Mouse (Mus musculus) MEL (cell line): ENCODE results near the gene Smad9. TPM values are rescaled to one million over a fixed set of nuclear protein-coding genes. Genes with fewer than 3 reads are reported as not detected.
A peak's percentile ranks its signal among the peaks of the same experiment; 100 is the strongest.

Source experiments
- DNase-seq: peaks from one replicate; pipeline ENCODE4 v3.0.0; 2011; ENCODE audit warnings: low read depth, low spot score
- H3K27ac ChIP-seq: 2 replicates; pipeline ENCODE4 v1.5.1; 2012; ENCODE audit warnings: low read depth, mild to moderate bottlenecking, control low read depth, low read length, moderate library complexity; ENCODE audit not compliant: control insufficient read depth
- H3K27me3 ChIP-seq, 2 experiments: fragments of 150-350 bp in 1 of 2; sonication (generic) in 1 of 2; 2 replicates each; pipeline ENCODE4 v1.6.1; 2012; ENCODE audit warnings: low read length in 2 of 2, mild to moderate bottlenecking in 2 of 2, improper control_type of control experiment in 1 of 2, moderate library complexity in 1 of 2; ENCODE audit not compliant: insufficient read depth in 2 of 2, control insufficient read depth in 1 of 2
- H3K36me3 ChIP-seq, 2 experiments: 2 replicates each; pipeline ENCODE4 v1.6.1; 2012 to 2014; ENCODE audit warnings: low read length in 2 of 2, improper control_type of control experiment in 1 of 2, inconsistent platforms in 1 of 2, mild to moderate bottlenecking in 1 of 2; ENCODE audit not compliant: insufficient read depth in 2 of 2, control insufficient read depth in 1 of 2
- H3K4me1 ChIP-seq, 2 experiments: fragments of 150-350 bp in 1 of 2; sonication (generic) in 1 of 2; 2 replicates each; pipeline ENCODE4 v1.6.1; 2012; ENCODE audit warnings: low read length in 2 of 2, improper control_type of control experiment in 1 of 2, mild to moderate bottlenecking in 1 of 2; ENCODE audit not compliant: insufficient read depth in 2 of 2, control insufficient read depth in 1 of 2
- H3K4me3 ChIP-seq, 2 experiments: fragments of 150-350 bp in 1 of 2; sonication (generic) in 1 of 2; 2 replicates each; pipeline ENCODE4 v1.5.1; 2012; ENCODE audit warnings: low read depth in 2 of 2, low read length in 2 of 2, mild to moderate bottlenecking in 2 of 2, moderate library complexity in 2 of 2, control low read depth in 1 of 2, improper control_type of control experiment in 1 of 2; ENCODE audit not compliant: control insufficient read depth in 1 of 2, insufficient read depth in 1 of 2
- H3K79me2 ChIP-seq: 2 replicates; pipeline ENCODE4 v1.6.1; 2012; ENCODE audit warnings: mild to moderate bottlenecking, low read length, moderate library complexity; ENCODE audit not compliant: control insufficient read depth, poor library complexity, insufficient read depth
- H3K9ac ChIP-seq: 2 replicates; pipeline ENCODE4 v1.6.1; 2012; ENCODE audit warnings: low read depth, mild to moderate bottlenecking, control low read depth, low read length, moderate library complexity; ENCODE audit not compliant: control insufficient read depth, poor library complexity, severe bottlenecking
- H3K9me3 ChIP-seq: fragments of 150-350 bp; sonication (generic); replicated peaks from 2 replicates; pipeline ENCODE4 v1.6.1; 2012; ENCODE audit warnings: mild to moderate bottlenecking, low read length, improper control_type of control experiment, moderate library complexity; ENCODE audit not compliant: insufficient read depth
- CHD2 ChIP-seq: IDR thresholded peaks from 2 replicates; pipeline ENCODE4 v1.6.1; 2011; ENCODE audit warnings: low read length, improper control_type of control experiment
- CTCF ChIP-seq, 3 experiments: IDR thresholded peaks in 2 of 3; conservative IDR thresholded peaks in 1 of 3; 2 replicates each; pipeline ENCODE4 v1.5.1; 2011 to 2012; ENCODE audit warnings: low read length in 3 of 3, low read depth in 2 of 3, mild to moderate bottlenecking in 2 of 3, improper control_type of control experiment in 1 of 3, inconsistent platforms in 1 of 3, mixed read lengths in 1 of 3, moderate library complexity in 1 of 3; ENCODE audit not compliant: control insufficient read depth in 1 of 3, insufficient read depth in 1 of 3, poor library complexity in 1 of 3, severe bottlenecking in 1 of 3
- ELF1 ChIP-seq: IDR thresholded peaks from 2 replicates; pipeline ENCODE4 v1.6.1; 2014; ENCODE audit warnings: low read depth, mild to moderate bottlenecking, inconsistent platforms, low read length, improper control_type of control experiment, moderate library complexity
- JUND ChIP-seq: IDR thresholded peaks from 2 replicates; pipeline ENCODE4 v1.6.1; 2011; ENCODE audit warnings: low read depth, mild to moderate bottlenecking, improper control_type of control experiment, low read length
- MXI1 ChIP-seq: IDR thresholded peaks from 2 replicates; pipeline ENCODE4 v1.6.1; 2011; ENCODE audit warnings: mild to moderate bottlenecking, low read depth, low read length, improper control_type of control experiment
- MYB ChIP-seq: IDR thresholded peaks from 2 replicates; pipeline ENCODE4 v1.6.1; 2011; ENCODE audit warnings: mild to moderate bottlenecking, low read depth, low read length, improper control_type of control experiment
- POLR2A ChIP-seq, 2 experiments: IDR thresholded peaks; 2 replicates each; pipeline ENCODE4 v1.6.1; 2011 to 2012; ENCODE audit warnings: low read length in 2 of 2, mild to moderate bottlenecking in 2 of 2, control low read depth in 1 of 2, improper control_type of control experiment in 1 of 2, low read depth in 1 of 2, moderate library complexity in 1 of 2; ENCODE audit not compliant: control insufficient read depth in 1 of 2, insufficient read depth in 1 of 2, poor library complexity in 1 of 2
- POLR2AphosphoS2 ChIP-seq: IDR thresholded peaks from 2 replicates; pipeline ENCODE4 v1.6.1; 2011; ENCODE audit warnings: low read length, improper control_type of control experiment
- USF1 ChIP-seq: IDR thresholded peaks from 2 replicates; pipeline ENCODE4 v1.6.1; 2014; ENCODE audit warnings: low read depth, mild to moderate bottlenecking, inconsistent platforms, low read length, improper control_type of control experiment, moderate library complexity
- polyA plus RNA-seq, 2 experiments: library from polyadenylated mRNA; stranded (reverse) in 1 of 2; unstranded in 1 of 2; fragments of >175 nt in 1 of 2; fragments of >200 nt in 1 of 2; gene quantifications; 2 replicates each; pipeline versions ENCODE4 v1.2.1 to v1.2.4; 2012; ENCODE audit warnings: low replicate concordance in 2 of 2, low read depth in 1 of 2; ENCODE audit not compliant: insufficient read length in 2 of 2, insufficient read depth in 1 of 2, missing spikeins in 1 of 2
- total RNA-seq: library from RNA; depleted of rRNA; stranded (reverse); fragments of 300-350 nt; gene quantifications from 2 replicates; pipeline ENCODE4 v1.2.3, GENCODE M21; 2012

The Smad9 gene
- total and polyA plus RNA-seq, 3 experiments, result 0.01 TPM; not detected in 2

DNA sequence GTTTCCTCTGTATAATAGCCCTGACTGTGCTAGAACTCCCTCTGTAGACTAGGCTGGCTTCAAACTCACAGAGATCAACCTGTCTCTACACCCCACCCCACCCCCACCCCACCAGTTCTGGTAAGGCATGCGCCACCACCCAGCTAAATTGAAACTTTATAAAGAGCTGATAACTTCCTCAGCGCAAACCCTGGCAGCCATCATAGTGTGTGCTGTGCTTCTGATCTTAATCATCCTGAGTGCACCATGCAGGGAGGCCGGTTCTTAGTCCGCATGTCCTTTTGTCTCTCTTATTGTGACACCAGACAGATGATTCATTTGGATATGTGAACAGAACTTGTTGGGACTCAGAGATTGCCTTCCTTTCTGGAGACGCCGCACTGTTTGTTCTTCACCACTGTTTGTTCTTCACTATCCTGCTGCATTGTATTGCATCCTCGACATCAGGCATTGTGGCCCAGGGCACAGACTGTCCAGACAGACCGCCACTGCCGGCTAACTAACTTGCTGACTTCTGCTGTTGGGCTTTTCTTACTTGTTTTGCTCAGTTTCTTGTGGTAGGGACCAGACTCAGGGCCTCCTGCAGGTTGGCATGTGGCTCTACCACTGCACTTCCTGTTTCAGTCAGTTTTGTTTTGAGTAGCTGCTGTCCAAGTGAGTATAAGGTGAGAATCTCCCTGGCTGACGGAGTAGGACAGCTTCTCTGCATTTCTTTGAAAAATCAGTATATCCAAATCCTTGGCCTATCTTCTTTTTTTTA lies 31.5 kb upstream of the Smad9 start:
- TF ChIP-seq ELF1 (peak; percentile 15; the same call in 1 of the 2 replicates), JUND (no peak), MXI1 (0 out of 2 replicates have a peak, but pooled peaks have one; percentile 35)
- TF ChIP-seq, all 39 proteins: peak for 2
- no peaks in the 10 kb centered on the region for H3K27me3 ChIP-seq
- no peaks in the 10 kb centered on the region for H3K79me2 ChIP-seq
- no peak overlapping the region for H3K9ac ChIP-seq
- peaks cover 5 to 46% of the 10 kb centered on the region in 2 experiments for H3K36me3 ChIP-seq
- peaks cover 2 to 7% of the 10 kb centered on the region in 2 experiments; a peak in 2 of 4 replicates for H3K4me1 ChIP-seq
- H3K4me3 ChIP-seq, result no peak overlapping the region
- no peaks in the 10 kb centered on the region for H3K9me3 ChIP-seq
- no peak overlapping the region; the same call in 1 of the 2 replicates for H3K27ac ChIP-seq
- peak; percentile 47 for DNase-seq

DNA sequence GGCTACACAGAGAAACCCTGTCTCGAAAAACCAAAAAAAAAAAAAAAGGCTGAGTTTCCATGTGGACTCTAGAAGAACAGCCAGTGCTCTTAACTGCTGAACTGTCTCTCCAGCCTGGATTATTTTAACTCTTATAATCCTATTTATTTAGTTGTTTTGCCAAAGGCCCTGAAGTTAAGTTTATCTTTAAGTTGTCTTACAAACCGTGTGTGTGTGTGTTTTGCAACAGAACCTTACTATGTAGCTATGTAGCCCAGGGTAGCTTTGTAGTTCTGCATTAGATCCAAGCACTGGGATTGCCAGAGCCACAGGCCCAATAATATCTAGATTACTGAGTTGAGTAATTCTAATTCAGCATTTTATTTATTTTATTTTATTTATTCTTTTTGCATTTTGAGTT lies 30.0 kb upstream of the Smad9 start:
- no peaks in the 10 kb centered on the region for H3K9me3 ChIP-seq
- no peak overlapping the region for H3K4me3 ChIP-seq
- no peak for DNase-seq
- TF ChIP-seq MYB, result no peak
- no peak for TF ChIP-seq ELF1
- H3K27ac ChIP-seq, result no peak overlapping the region
- peaks cover 5 to 45% of the 10 kb centered on the region in 2 experiments for H3K36me3 ChIP-seq
- no peak overlapping the region for H3K9ac ChIP-seq
- H3K27me3 ChIP-seq, result no peaks in the 10 kb centered on the region
- no peaks in the 10 kb centered on the region for H3K79me2 ChIP-seq
- peaks cover 2 to 7% of the 10 kb centered on the region in 2 experiments; a peak in 2 of 4 replicates for H3K4me1 ChIP-seq

DNA sequence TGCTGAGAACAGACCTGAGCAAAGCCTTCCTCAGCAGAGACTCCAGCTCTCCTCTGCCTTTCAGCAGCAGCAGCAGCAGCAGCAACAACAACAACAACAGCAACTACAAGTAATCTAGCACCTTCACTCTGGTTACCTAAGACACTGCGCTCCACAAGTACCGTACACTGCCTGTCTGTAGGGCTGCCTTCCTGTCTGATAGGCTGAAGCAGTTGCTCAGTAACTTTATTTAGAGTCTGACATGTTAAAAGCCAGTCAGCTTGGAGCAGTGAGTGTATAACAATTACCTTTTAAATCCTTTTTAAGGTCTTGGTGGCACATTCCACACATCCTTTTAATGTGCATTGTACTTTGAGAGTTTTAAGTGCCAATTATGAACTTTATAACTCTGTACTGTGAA lies 27.8 kb upstream of the Smad9 start:
- Histone ChIP-seq H3K4me3 (no peak overlapping the region), H3K27me3 (no peaks in the 10 kb centered on the region), H3K9me3 (no peaks in the 10 kb centered on the region), H3K27ac (no peak overlapping the region), H3K4me1 (peaks cover 3 to 12% of the 10 kb centered on the region in 2 experiments), H3K9ac (no peak overlapping the region), H3K36me3 (peaks cover 19 to 54% of the 10 kb centered on the region in 2 experiments), H3K79me2 (no peaks in the 10 kb centered on the region)
- DNase-seq, result no peak
- TF ChIP-seq POLR2AphosphoS2 (peak; percentile 53; the same call in 1 of the 2 replicates), CTCF (IDR thresholded peaks at IDR 0.05 in 2 of 3, conservative IDR thresholded peaks at IDR 0.05 in 1 of 3; ENCODE audit: control insufficient read depth in 1 of 3, insufficient read depth in 1 of 3, low read depth in 2 of 3, low read length in 3 of 3, poor library complexity in 1 of 3, severe bottlenecking in 1 of 3) (no peak)

DNA sequence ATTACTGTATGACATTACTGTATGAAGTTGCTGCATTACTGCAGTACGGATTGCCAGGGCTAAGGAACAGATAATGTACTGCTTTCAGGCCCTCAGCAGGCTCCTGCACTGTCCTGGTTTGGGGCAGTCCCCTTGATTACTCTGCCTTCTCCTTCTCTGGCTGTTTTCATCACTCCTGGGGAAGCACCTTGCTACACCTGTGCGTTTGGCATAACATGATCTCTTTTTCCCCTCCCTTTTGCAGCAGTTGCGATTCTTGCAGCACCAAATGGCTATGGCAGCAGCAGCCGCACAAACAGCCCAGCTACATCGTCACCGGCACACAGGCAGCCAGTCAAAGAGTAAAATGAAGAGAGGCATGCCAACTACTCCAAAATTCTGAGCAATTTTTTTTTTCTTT lies 27.3 kb upstream of the Smad9 start:
- Histone ChIP-seq H3K79me2 (peaks cover 2% of the 10 kb centered on the region), H3K27ac (no peak overlapping the region), H3K4me1 (peaks cover 7 to 14% of the 10 kb centered on the region in 2 experiments), H3K27me3 (no peaks in the 10 kb centered on the region), H3K9ac (no peak overlapping the region), H3K9me3 (no peaks in the 10 kb centered on the region), H3K36me3 (peaks cover 25 to 51% of the 10 kb centered on the region in 2 experiments), H3K4me3 (no peak overlapping the region)
- no peak for TF ChIP-seq USF1
- 0 out of 4 replicates have a peak, but pooled peaks of 1 of the 2 experiments have one; percentile 20 for TF ChIP-seq POLR2A (IDR thresholded peaks at IDR 0.05; ENCODE audit: control insufficient read depth in 1 of 2, insufficient read depth in 1 of 2, low read depth in 1 of 2, low read length in 2 of 2, poor library complexity in 1 of 2)
- TF ChIP-seq CHD2, result no peak
- DNase-seq, result no peak
